Mouse (Mus musculus): ENCODE measurements around the gene Dlgap4. TPM values are rescaled to one million over a fixed set of nuclear protein-coding genes. Genes with fewer than 3 reads are reported as not detected.
A peak's percentile ranks its signal among the peaks of the same experiment; 100 is the strongest.
"Not testable (repeated sequence)": the region's sequence is repeated elsewhere in the genome, so short reads cannot be mapped to it uniquely, and the experiment has no call there.

The Dlgap4 gene
- polyA plus RNA-seq, 1 experiment from 2014 or later, result 126 TPM

- no peak for DNase-seq (ENCODE audit: extremely low spot score, low spot score)
- H3K4me3 ChIP-seq, result no peak overlapping the region
- no peaks in the 10 kb centered on the region for H3K36me3 ChIP-seq (replicated peaks)
- H3K4me1 ChIP-seq, result no peaks in the 10 kb centered on the region
- no peak overlapping the region for H3K27ac ChIP-seq
- H3K9me3 ChIP-seq, result peaks cover 20% of the 10 kb centered on the region
- WGBS, result 92% methylated on average over 5 of the region's 5 CpGs
- H3K27me3 ChIP-seq (ENCODE audit: poor library complexity, severe bottlenecking), result no peaks in the 10 kb centered on the region
Measured at GRCm38 (mm10) chr2:156787090-156787775, 173.7 kb downstream of the Dlgap4 start.

DNA sequence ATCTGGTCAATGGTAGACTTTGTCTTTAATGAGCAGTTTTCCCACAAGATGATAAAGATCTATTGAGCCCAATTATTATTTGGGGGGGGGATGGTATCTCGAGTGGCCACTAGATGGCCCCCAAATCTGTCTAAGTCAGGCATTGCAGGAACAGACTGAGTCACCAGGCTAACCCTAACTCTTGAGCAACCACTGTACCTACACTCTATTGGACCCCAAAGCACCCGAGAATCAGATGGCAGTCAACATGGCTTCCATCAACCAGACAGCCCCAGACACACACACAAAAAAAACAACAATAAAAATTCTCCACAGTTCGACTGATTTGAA is 174.2 kb downstream of the Dlgap4 start:
- 54% methylated on average over 3 of the region's 3 CpGs for WGBS
- H3K4me3 ChIP-seq, result no peak overlapping the region
- no peaks in the 10 kb centered on the region for H3K4me1 ChIP-seq
- no peak overlapping the region for H3K27ac ChIP-seq
- H3K9me3 ChIP-seq, result peaks cover 22% of the 10 kb centered on the region
- DNase-seq (ENCODE audit: extremely low spot score, low spot score), result no peak
- H3K27me3 ChIP-seq (ENCODE audit: poor library complexity, severe bottlenecking), result no peaks in the 10 kb centered on the region
- H3K36me3 ChIP-seq (replicated peaks), result no peaks in the 10 kb centered on the region

DNA sequence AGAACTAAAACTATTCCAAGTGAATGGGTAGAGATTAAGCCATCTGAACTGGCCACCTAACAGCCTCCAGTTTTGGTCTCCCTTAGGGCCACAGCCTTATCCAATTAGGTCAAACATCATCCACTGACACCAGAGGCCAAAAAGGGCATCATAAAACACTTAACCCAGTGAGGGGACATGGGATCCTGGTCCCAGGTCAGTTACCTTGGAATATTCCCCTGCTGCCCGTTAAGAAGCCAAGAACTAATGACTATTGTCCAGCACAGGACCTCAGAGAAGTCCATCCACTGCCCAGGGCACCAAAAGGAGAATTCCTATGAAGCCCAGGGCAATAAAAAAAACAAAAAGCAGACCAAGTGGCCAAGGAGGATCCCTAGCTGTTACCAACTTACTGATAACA is 175.3 kb downstream of the Dlgap4 start:
- no peak for DNase-seq (ENCODE audit: extremely low spot score, low spot score)
- H3K27me3 ChIP-seq (ENCODE audit: poor library complexity, severe bottlenecking), result no peaks in the 10 kb centered on the region
- H3K4me1 ChIP-seq, result no peaks in the 10 kb centered on the region
- H3K9me3 ChIP-seq, result peaks cover 22% of the 10 kb centered on the region
- 69% methylated on average over 1 of the region's 1 CpGs for WGBS
- no peak overlapping the region for H3K27ac ChIP-seq
- H3K4me3 ChIP-seq, result no peak overlapping the region
- no peaks in the 10 kb centered on the region for H3K36me3 ChIP-seq (replicated peaks)

- Histone ChIP-seq H3K27ac (no peak overlapping the region), H3K36me3 (replicated peaks) (no peaks in the 10 kb centered on the region), H3K4me3 (no peak overlapping the region), H3K27me3 (ENCODE audit: poor library complexity, severe bottlenecking) (no peaks in the 10 kb centered on the region), H3K4me1 (no peaks in the 10 kb centered on the region), H3K9me3 (peaks cover 9% of the 10 kb centered on the region; the same call in 1 of the 2 replicates)
- 95% methylated on average over 1 of the region's 1 CpGs for WGBS
- DNase-seq (ENCODE audit: extremely low spot score, low spot score), result no peak
Measured at GRCm38 (mm10) chr2:156798516-156798915, 185.0 kb downstream of the Dlgap4 start.

DNA sequence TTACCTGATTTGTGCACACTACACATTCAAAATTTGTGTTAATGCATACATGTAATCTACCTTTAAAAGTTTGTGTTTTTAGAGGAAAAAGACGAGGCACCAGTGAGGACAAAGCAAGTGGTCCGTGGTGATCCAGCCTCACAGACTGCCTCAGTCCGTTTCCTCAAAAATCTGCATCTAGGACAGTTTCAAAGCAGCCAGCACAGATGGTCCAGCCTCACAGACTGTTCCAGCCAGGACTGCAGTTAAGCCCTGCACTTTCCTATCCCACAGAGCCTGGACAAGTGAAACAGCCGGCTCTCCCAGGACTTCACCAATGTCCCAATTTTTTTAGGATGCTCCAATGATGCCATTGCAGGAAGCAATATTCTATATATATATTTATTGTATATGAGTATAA is 187.5 kb downstream of the Dlgap4 start:
- DNase-seq (ENCODE audit: extremely low spot score, low spot score), result no peak
- Histone ChIP-seq H3K27ac (no peak overlapping the region), H3K9me3 (peaks cover 9% of the 10 kb centered on the region; the same call in 1 of the 2 replicates), H3K4me3 (no peak overlapping the region), H3K27me3 (ENCODE audit: poor library complexity, severe bottlenecking) (no peaks in the 10 kb centered on the region), H3K36me3 (replicated peaks) (no peaks in the 10 kb centered on the region), H3K4me1 (no peaks in the 10 kb centered on the region)
- 76% methylated on average over 4 of the region's 4 CpGs for WGBS

- not testable (repeated sequence) for H3K27me3 ChIP-seq (ENCODE audit: poor library complexity, severe bottlenecking); DNase-seq (ENCODE audit: extremely low spot score, low spot score); H3K4me3 ChIP-seq; H3K36me3 ChIP-seq (replicated peaks); H3K27ac ChIP-seq; H3K4me1 ChIP-seq; H3K9me3 ChIP-seq
- 59% methylated on average over 9 of the region's 9 CpGs for WGBS
Measured at GRCm38 (mm10) chr2:156802116-156802515, 188.6 kb downstream of the Dlgap4 start.

- Histone ChIP-seq H3K4me3 (no peak overlapping the region), H3K27me3 (ENCODE audit: poor library complexity, severe bottlenecking) (no peaks in the 10 kb centered on the region), H3K9me3 (no peaks in the 10 kb centered on the region), H3K4me1 (no peaks in the 10 kb centered on the region), H3K27ac (no peak overlapping the region), H3K36me3 (replicated peaks) (no peaks in the 10 kb centered on the region)
- 65% methylated on average over 4 of the region's 4 CpGs for whole genome bisulfite sequencing
- DNase-seq (ENCODE audit: extremely low spot score, low spot score), result no peak
Measured at GRCm38 (mm10) chr2:156803698-156804372, 190.3 kb downstream of the Dlgap4 start.

GRCm38 (mm10) chr2:156804589-156804988 is 191.1 kb downstream of the Dlgap4 start:
- H3K4me1 ChIP-seq, result 0 out of 2 replicates have a peak, but pooled peaks cover under 1% of the 10 kb centered on the region
- 93% methylated on average over 4 of the region's 4 CpGs for WGBS
- no peaks in the 10 kb centered on the region for H3K27me3 ChIP-seq (ENCODE audit: poor library complexity, severe bottlenecking)

DNA sequence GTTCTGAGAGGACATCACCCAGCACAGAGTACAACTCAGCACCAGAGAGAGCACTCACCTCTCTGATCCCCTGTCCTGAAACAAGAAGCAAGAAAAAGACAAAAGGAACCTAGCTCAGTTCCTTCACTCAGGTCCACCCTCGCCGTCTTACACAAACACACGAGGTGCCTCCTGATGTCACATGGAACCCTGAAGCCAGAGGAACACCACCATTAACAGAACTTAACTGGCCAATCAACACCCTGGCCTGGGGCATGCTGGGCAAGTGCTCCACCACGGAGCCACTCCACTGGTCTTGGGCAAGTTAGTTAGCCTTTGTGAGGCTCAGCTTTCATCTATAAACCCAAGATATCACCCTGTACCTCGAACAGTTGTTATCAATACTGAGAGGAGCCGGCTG is 193.4 kb downstream of the Dlgap4 start:
- H3K4me1 ChIP-seq, result 0 out of 2 replicates have a peak, but pooled peaks cover 4% of the 10 kb centered on the region
- WGBS, result 72% methylated on average over 6 of the region's 6 CpGs
- H3K9me3 ChIP-seq, result no peaks in the 10 kb centered on the region
- DNase-seq (ENCODE audit: extremely low spot score, low spot score), result no peak
- no peak overlapping the region for H3K4me3 ChIP-seq
- H3K27ac ChIP-seq, result no peak overlapping the region
- H3K27me3 ChIP-seq (ENCODE audit: poor library complexity, severe bottlenecking), result no peaks in the 10 kb centered on the region
- no peaks in the 10 kb centered on the region for H3K36me3 ChIP-seq (replicated peaks)

More at GRCm38 (mm10) chr2:156804589-156804988, 191.1 kb downstream of the Dlgap4 start:
- no peak for DNase-seq (ENCODE audit: extremely low spot score, low spot score)
- Histone ChIP-seq H3K4me3 (no peak overlapping the region), H3K27ac (no peak overlapping the region), H3K36me3 (replicated peaks) (no peaks in the 10 kb centered on the region), H3K9me3 (no peaks in the 10 kb centered on the region)

DNA sequence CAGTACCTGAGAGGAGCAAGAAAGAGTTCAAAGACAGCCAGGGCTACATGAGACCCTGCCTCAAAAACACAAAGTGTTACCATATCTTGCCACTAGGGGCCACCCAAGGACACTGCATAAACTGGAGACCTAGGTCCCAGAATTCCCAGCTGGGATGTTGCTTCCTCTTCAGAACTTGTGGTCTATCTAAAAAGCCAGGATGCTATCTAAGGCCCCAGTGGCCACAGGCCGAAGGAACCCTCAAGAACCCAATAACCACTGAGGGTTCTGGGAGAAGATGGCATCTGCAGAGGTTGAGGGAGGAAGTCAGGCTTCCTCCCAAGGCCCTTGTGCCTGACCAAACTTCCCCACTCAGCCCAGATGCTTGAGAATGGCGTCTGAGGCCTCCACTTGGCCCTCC is 196.1 kb downstream of the Dlgap4 start:
- 70% methylated on average over 2 of the region's 2 CpGs for WGBS
- no peaks in the 10 kb centered on the region for H3K36me3 ChIP-seq (replicated peaks)
- DNase-seq (ENCODE audit: extremely low spot score, low spot score), result peak; percentile 67
- H3K4me1 ChIP-seq, result peaks cover 16% of the 10 kb centered on the region
- H3K9me3 ChIP-seq, result no peaks in the 10 kb centered on the region
- H3K4me3 ChIP-seq, result no peak overlapping the region
- peak overlapping the region; percentile 48; the same call in 1 of the 2 replicates for H3K27ac ChIP-seq
- no peaks in the 10 kb centered on the region for H3K27me3 ChIP-seq (ENCODE audit: poor library complexity, severe bottlenecking)

- WGBS, result 96% methylated on average over 10 of the region's 10 CpGs
- H3K4me3 ChIP-seq, result no peak overlapping the region
- no peaks in the 10 kb centered on the region for H3K9me3 ChIP-seq
- H3K27me3 ChIP-seq (ENCODE audit: poor library complexity, severe bottlenecking), result no peaks in the 10 kb centered on the region
- H3K27ac ChIP-seq, result no peak overlapping the region
- no peak for DNase-seq (ENCODE audit: extremely low spot score, low spot score)
- no peaks in the 10 kb centered on the region for H3K36me3 ChIP-seq (replicated peaks)
- peaks cover 27% of the 10 kb centered on the region for H3K4me1 ChIP-seq
Measured at GRCm38 (mm10) chr2:156810716-156811115, 197.2 kb downstream of the Dlgap4 start.

DNA sequence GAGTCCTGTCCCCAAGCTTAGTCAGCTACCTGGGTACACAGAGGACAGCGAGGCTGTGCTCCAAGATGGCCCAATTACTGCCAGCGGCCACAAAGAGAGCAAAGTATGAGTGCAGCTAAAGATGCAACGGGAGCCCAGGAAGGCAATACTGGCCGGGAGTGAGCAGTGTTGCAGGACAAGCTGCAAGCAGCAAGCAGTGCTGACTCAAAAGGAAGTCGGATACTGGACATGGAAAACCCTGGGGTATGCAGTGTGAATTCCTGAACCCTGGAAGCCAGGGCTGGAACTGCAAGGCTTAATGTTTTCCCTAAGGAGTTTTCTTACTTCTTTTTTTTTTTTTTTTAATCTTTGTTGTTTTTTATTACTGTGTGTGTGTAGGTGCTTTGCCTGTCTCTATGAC is 198.1 kb downstream of the Dlgap4 start:
- no peak overlapping the region for H3K27ac ChIP-seq
- no peak overlapping the region for H3K4me3 ChIP-seq
- no peaks in the 10 kb centered on the region for H3K36me3 ChIP-seq (replicated peaks)
- peaks cover 27% of the 10 kb centered on the region for H3K4me1 ChIP-seq
- no peaks in the 10 kb centered on the region for H3K9me3 ChIP-seq
- 72% methylated on average over 5 of the region's 5 CpGs for WGBS
- DNase-seq (ENCODE audit: extremely low spot score, low spot score), result no peak
- no peaks in the 10 kb centered on the region for H3K27me3 ChIP-seq (ENCODE audit: poor library complexity, severe bottlenecking)
